Mouse (Mus musculus) embryonic fibroblast, embryonic 13.5 days (primary cell): ENCODE results near the gene Asb14. TPM values are rescaled to one million over a fixed set of nuclear protein-coding genes. Genes with fewer than 3 reads are reported as not detected.

Source experiments
- H3K27ac ChIP-seq: 2 replicates; pipeline ENCODE4 v1.5.1; 2012; ENCODE audit warnings: low read length, control low read depth, inconsistent platforms; ENCODE audit not compliant: insufficient read depth
- H3K4me1 ChIP-seq: 2 replicates; pipeline ENCODE4 v1.6.1; 2011; ENCODE audit warnings: low read length; ENCODE audit not compliant: control insufficient read depth, insufficient read depth
- H3K4me3 ChIP-seq: 2 replicates; pipeline ENCODE4 v1.5.1; 2011; ENCODE audit warnings: mild to moderate bottlenecking, control low read depth, low read length; ENCODE audit not compliant: insufficient read depth
- CTCF ChIP-seq: IDR thresholded peaks from 2 replicates; pipeline ENCODE4 v1.5.1; 2011; ENCODE audit warnings: mild to moderate bottlenecking, control low read depth, low read length, moderate library complexity, borderline replicate concordance; ENCODE audit not compliant: insufficient read depth
- POLR2A ChIP-seq: IDR thresholded peaks from 2 replicates; pipeline ENCODE4 v1.6.1; 2011; ENCODE audit warnings: low read depth, mild to moderate bottlenecking, control low read depth, low read length, moderate library complexity
- polyA plus RNA-seq: library from polyadenylated mRNA; stranded (reverse); fragments of >200 nt; gene quantifications from 2 replicates; pipeline ENCODE4 v1.2.4, GENCODE M21; 2011; ENCODE audit warnings: low read depth; ENCODE audit not compliant: missing spikeins, insufficient read length

The Asb14 gene
- not detected in 2 replicates for polyA plus RNA-seq

DNA sequence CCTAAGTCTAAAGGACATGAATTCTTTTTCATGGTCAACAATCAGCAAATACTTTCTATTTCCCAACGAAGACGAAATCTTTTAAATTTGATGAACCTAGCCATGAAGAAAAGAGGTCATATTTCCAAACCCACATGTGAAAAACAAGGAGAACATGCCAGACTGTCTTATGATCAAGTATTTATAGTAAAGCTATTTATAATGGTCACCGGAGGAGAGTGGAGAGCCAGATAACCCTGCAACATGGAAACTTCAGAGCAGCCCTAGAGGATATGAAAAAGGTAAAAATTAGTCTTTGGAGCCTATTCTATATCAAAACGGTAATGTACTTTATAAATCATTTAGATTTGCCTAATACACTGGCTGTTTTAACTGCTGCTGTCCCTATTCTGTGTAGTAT, at the start of gene Asb14:
TSS of gene Asb14 (plus strand) at position 166 of the 400 bp plus-strand sequence.
- Histone ChIP-seq H3K4me3 (no peak within 1 kb of the TSS), H3K27ac (no peak within 1 kb of the TSS), H3K4me1 (no peaks in the 10 kb centered on the region)
- TF ChIP-seq POLR2A, result no peak

DNA sequence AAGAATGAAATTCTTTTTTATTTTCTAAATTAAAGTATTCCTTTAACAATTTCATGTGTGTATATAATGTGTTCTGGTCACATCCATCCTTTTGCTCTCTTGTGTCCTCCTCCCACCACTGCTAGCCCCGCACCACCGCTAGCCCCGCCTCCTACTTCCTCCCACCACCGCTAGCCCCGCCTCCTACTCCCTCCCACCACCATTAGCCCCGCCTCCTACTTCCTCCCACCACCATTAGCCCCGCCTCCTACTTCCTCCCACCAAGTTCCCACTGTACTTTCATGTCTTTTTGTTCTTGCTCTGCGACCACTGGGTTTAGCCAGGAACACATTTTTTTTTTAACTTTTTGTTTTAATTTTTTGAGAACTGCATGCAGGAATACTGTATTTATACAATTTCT, 41.3 kb upstream of the Asb14 start:
- H3K4me1 ChIP-seq, result no peaks in the 10 kb centered on the region
- H3K4me3 ChIP-seq, result no peak overlapping the region
- H3K27ac ChIP-seq, result no peak overlapping the region
- TF ChIP-seq POLR2A (no peak), CTCF (no peak)

DNA sequence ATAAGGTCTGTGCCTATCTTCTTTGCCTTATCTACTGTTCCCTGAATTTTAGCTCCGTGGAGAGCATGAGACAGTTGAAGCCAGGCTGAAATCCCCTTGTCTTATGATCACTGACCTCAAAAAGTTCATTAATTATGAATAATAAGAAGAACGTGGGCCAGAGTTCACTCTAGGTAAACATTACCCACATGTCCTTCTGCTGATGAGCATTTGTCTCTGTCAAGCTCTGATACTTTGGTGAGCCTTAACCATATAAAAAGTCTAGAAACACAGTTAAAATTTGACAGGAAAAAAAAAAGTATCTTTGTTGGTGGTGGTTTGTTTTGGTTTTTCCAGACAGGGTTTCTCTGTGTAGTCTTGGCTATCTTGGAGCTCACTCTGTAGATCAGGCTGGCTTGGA, 40.3 kb upstream of the Asb14 start:
- no peaks in the 10 kb centered on the region for H3K4me1 ChIP-seq
- TF ChIP-seq CTCF, result no peak
- no peak for TF ChIP-seq POLR2A
- no peak overlapping the region for H3K27ac ChIP-seq
- H3K4me3 ChIP-seq, result no peak overlapping the region

DNA sequence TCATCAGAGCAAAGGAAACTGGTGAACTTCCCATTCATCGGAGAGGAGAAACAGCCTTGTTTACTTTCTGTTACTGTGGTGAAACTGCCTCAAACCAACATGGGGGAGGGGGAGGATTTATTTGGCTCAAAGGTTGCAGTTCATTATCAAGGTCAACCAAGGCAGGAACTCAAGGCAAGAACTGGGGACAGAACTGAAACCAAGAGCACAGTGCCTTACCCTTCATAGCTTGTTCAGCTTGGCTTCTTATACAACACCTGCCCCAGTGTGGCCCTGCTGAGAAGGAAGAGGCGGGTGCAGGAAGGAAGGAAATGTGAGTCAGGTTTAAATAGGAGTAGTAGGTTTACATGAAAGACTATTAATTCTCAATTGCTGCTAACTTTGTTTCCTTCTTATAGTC, 36.0 kb upstream of the Asb14 start:
- Histone ChIP-seq H3K27ac (no peak overlapping the region), H3K4me3 (no peak overlapping the region), H3K4me1 (no peaks in the 10 kb centered on the region)
- no peak for TF ChIP-seq CTCF
- no peak for TF ChIP-seq POLR2A

DNA sequence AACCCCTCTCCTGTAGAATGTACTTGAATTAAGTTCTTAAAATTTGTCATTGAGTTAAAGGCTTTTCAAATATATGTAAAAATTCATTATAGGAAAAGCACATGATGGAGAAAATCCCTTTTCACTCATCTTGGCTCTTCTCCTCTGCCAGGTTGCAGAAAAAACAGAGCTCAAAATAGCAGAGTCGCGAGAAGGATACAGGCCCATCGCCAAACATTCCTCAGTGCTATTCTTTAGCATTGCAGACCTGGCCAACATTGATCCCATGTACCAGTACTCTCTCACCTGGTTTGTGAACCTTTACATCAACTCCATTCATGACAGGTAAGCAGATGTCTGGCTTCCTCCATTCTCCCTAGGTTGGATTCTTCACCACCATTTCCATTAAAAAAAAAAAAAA, 35.3 kb upstream of the Asb14 start:
- Histone ChIP-seq H3K4me1 (no peaks in the 10 kb centered on the region), H3K27ac (no peak overlapping the region), H3K4me3 (no peak overlapping the region)
- TF ChIP-seq CTCF, result no peak
- TF ChIP-seq POLR2A, result no peak

DNA sequence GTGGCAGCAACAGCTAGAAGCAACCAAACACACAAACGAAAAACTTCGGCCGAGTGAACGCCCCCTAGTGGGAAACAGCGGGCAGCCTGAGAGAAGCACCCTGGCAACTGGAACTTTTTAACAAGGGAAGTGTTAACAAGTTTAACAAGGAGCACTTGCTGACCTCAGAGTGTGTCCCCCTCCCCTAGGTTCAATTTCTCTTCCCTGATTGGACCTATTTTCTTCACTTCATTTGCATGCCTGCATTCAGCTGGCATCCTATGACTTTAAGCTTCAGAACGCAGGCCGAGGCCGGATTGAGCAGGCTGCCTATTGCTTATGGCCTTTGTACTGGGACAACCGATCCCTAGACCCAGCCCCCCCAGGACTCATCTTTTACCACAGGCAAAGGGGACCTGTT, 27.0 kb upstream of the Asb14 start:
- H3K4me3 ChIP-seq, result no peak overlapping the region
- no peaks in the 10 kb centered on the region for H3K4me1 ChIP-seq
- TF ChIP-seq POLR2A, result no peak
- no peak for TF ChIP-seq CTCF
- H3K27ac ChIP-seq, result no peak overlapping the region

DNA sequence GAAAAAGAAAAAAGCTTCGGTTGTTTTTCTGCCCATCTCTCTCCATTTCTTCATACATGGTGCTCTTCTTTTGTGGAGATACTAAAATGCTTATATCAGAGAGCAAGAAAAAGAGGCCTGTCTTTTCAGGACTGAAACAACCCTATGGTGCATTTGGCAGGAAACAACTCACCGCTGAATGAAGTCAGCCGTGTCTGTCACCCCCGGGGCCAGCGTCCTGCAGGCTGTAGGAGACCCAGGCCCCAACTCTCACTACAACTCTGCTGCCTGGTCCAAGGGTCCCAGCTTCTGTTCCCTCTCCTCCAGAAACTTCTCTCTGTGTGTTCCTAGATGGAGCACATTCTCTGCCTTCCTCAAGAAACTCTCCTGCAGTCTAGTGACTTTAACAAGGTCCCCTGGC, 26.1 kb upstream of the Asb14 start:
- H3K27ac ChIP-seq, result no peak overlapping the region
- H3K4me1 ChIP-seq, result no peaks in the 10 kb centered on the region
- TF ChIP-seq POLR2A, result no peak
- no peak for TF ChIP-seq CTCF
- no peak overlapping the region for H3K4me3 ChIP-seq

DNA sequence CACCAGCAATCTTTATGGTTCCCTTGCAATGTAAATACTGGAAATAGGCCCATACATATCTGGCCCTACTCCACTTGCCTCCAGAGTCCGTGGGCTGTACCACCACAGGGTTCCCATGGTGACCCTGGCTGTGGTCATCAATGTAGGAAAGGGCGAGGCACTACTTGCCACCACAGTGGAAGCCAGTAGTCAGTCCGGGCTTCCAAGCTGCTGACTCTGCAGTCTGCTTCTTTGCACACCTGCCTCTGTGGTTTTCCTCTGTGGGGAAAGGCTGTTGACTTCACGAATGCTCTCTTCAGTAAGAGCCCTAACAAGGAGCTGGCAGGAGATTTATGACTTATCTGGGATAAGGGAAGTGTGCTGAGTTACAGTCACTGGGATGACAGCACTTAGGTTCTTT, 15.6 kb upstream of the Asb14 start:
- Histone ChIP-seq H3K27ac (no peak overlapping the region), H3K4me1 (no peaks in the 10 kb centered on the region), H3K4me3 (no peak overlapping the region)
- TF ChIP-seq POLR2A, result no peak
- no peak for TF ChIP-seq CTCF

DNA sequence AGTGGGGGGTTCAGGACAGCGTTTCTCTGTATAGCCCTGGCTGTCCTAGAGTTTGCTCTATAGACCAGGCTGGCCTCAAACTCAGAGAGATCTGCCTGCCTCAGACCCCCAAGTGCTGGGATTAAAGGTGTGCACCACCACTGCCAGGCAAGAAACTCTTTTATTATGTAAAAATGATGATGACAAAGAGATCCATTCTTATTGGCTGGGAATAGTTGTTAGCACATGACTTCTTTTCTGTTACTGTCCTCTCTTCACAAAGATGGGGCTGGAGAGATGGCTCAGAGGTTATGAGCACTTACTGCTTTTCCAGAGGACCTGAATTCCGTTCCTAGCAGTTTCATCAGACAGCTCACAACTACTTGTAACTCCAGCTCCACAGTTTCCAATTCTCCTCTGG, 14.4 kb upstream of the Asb14 start:
- TF ChIP-seq CTCF (no peak), POLR2A (no peak)
- Histone ChIP-seq H3K4me3 (no peak overlapping the region), H3K4me1 (no peaks in the 10 kb centered on the region), H3K27ac (no peak overlapping the region)

DNA sequence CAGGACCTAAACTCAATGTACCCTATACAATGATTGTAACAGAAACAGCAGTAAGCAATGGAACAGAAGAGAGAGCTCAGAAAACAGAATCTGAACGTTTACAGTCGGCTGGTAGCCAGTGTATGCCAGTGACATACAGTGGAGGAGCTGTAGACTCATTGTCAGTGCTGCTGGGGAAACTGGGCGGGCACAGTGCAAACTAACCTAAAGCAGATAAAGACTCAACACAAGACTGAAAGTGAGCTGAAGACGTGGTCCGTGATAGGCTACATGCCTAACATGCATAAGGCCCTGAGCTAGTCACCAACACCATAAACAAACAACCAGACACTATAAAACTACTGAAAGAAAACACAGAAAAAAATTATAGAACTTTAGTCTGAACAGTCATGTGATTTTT, 12.7 kb upstream of the Asb14 start:
- no peak overlapping the region for H3K27ac ChIP-seq
- no peak for TF ChIP-seq POLR2A
- TF ChIP-seq CTCF, result no peak
- no peak overlapping the region for H3K4me3 ChIP-seq
- no peaks in the 10 kb centered on the region for H3K4me1 ChIP-seq

DNA sequence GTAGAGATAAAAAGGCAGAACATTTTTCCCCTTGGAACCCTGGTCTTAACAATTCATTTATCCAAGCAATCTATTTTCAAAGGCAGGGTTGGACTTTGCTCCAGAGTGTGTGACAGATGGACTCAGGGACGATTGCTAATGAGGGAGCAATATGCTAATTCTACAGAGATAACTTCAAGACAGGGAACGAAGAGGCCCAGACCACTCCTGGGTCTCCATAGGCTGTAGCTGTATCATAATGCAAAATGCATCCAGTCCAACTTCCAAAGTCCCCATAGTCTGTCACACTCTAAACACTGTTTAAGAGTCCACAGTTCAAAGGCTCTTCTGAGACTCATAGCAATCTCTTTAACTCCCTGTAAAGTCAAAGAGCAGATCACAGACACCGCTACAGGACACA, 7.1 kb upstream of the Asb14 start:
- Histone ChIP-seq H3K4me1 (no peaks in the 10 kb centered on the region), H3K4me3 (no peak overlapping the region), H3K27ac (no peak overlapping the region)
- TF ChIP-seq CTCF, result no peak
- no peak for TF ChIP-seq POLR2A
